Comparison of ENCODE assay signal across 8 mouse cellular contexts in genomic region chr6:101377935-101378609, GRCm38 (mm10). TPM values are rescaled to one million over a fixed set of nuclear protein-coding genes. Genes with fewer than 3 reads are reported as not detected.
A peak's percentile ranks its signal among the peaks of the same experiment; 100 is the strongest.
DNase-seq lines count a peak whose midpoint lies in the region; TF ChIP-seq lines count a peak whose summit lies in the region.

No protein-coding gene starts in this region.

- peak overlapping the region; percentile 93 for H3K27ac ChIP-seq in hindbrain, embryonic 10.5 days
- H3K27ac ChIP-seq in thymus, adult 2 months (ENCODE audit: control insufficient read depth, insufficient read depth, low read length), result no peak overlapping the region

- under 1% methylated on average over 29 of the region's 29 CpGs for WGBS in hindbrain, embryonic 10.5 days
- WGBS in thymus, adult 2 months, result 3% methylated on average over 29 of the region's 29 CpGs

- H3K27me3 ChIP-seq in hindbrain, embryonic 10.5 days (ENCODE audit: insufficient read depth, poor library complexity, severe bottlenecking), result peaks cover 27% of the 10 kb centered on the region
- H3K27me3 ChIP-seq in thymus, adult 2 months (ENCODE audit: control insufficient read depth, insufficient read depth, low read length), result no peaks in the 10 kb centered on the region

- TF ChIP-seq CTCF in thymus, adult 2 months (IDR thresholded peaks at IDR 0.05; ENCODE audit: borderline replicate concordance, control insufficient read depth, extremely low read depth, insufficient read depth, low read length, poor library complexity), result no peak

- peak overlapping the region; percentile 73 for H3K4me3 ChIP-seq in hindbrain, embryonic 10.5 days
- H3K4me3 ChIP-seq in thymus, adult 2 months (ENCODE audit: control insufficient read depth, insufficient read depth, low read length), result no peak overlapping the region

- peak; percentile 68 for DNase-seq in urinary bladder, adult 2 months (ENCODE audit: low spot score)
- no peak for DNase-seq in urinary bladder, postnatal 25 days (ENCODE audit: low spot score)
- DNase-seq in frontal cortex, adult 2 months (ENCODE audit: extremely low spot score in 1 of 2, low spot score in 1 of 2), result peak; percentile 27 to 59
- DNase-seq in hindbrain, embryonic 10.5 days (ENCODE audit: low spot score), result peak; percentile 92
- DNase-seq in layer of hippocampus, postnatal 36 days, result peak; percentile 15 to 30
- DNase-seq in lung, postnatal 25 days (ENCODE audit: low spot score), result peak; percentile 66
- peak; percentile 75 for DNase-seq in right cerebral cortex, postnatal 25 days
- no peak for DNase-seq in thymus, adult 2 months

- H3K4me1 ChIP-seq in hindbrain, embryonic 10.5 days (replicated peaks), result peaks cover 59% of the 10 kb centered on the region
- H3K4me1 ChIP-seq in thymus, adult 2 months (replicated peaks; ENCODE audit: control insufficient read depth, insufficient read depth, low read length), result no peaks in the 10 kb centered on the region

- H3K36me3 ChIP-seq in hindbrain, embryonic 10.5 days, result 0 out of 2 replicates have a peak, but pooled peaks cover 2% of the 10 kb centered on the region
- no peaks in the 10 kb centered on the region for H3K36me3 ChIP-seq in thymus, adult 2 months (ENCODE audit: control insufficient read depth, insufficient read depth, low read length)

- no peak for TF ChIP-seq POLR2A in thymus, adult 2 months (IDR thresholded peaks at IDR 0.05; ENCODE audit: control insufficient read depth, extremely low read depth, insufficient read depth, low read length, poor library complexity)

- no peaks in the 10 kb centered on the region for H3K9me3 ChIP-seq in hindbrain, embryonic 10.5 days

RNA-seq across cellular contexts. Expression of gene Pdzrn3, which starts 0.4 kb away (rescaled TPM):
- polyA plus RNA-seq in urinary bladder, adult 2 months (2012; rRNA removed), result 53.6 and 79.1 TPM in 2 replicates
- polyA plus RNA-seq in frontal cortex, adult 2 months (2012; rRNA removed), result 18.4 and 18.5 TPM in 2 replicates
- polyA plus RNA-seq in hindbrain, embryonic 10.5 days (2016; fragmentation: Nextera tagmentation; extraction: Ambion mirVana), result 6.7 and 13.2 TPM in 2 replicates
- 1 to 10 TPM; 8.6 to 9.0 TPM for total RNA-seq in layer of hippocampus, postnatal 36 days (2021)
- polyA plus RNA-seq in thymus, adult 2 months (2012; rRNA removed), result 1.8 and 2.8 TPM in 2 replicates

Comparison
In these comparisons a context has a peak if more than half of its experiments do, and no peak if none do; other contexts are left out.
1. DNase-seq: peak in urinary bladder, adult 2 months (single experiment), frontal cortex, adult 2 months (2 of 2), hindbrain, embryonic 10.5 days (single experiment), layer of hippocampus, postnatal 36 days (2 of 2), lung, postnatal 25 days (single experiment) and right cerebral cortex, postnatal 25 days (single experiment); none in urinary bladder, postnatal 25 days (single experiment) and thymus, adult 2 months (single experiment).